Mouse (Mus musculus): ENCODE data around the gene Ets1. TPM values are rescaled to one million over a fixed set of nuclear protein-coding genes. Genes with fewer than 3 reads are reported as not detected.
A peak's percentile ranks its signal among the peaks of the same experiment; 100 is the strongest.

The Ets1 gene
- polyA plus RNA-seq, 1 experiment from 2014 or later, result 48.1 TPM

DNA sequence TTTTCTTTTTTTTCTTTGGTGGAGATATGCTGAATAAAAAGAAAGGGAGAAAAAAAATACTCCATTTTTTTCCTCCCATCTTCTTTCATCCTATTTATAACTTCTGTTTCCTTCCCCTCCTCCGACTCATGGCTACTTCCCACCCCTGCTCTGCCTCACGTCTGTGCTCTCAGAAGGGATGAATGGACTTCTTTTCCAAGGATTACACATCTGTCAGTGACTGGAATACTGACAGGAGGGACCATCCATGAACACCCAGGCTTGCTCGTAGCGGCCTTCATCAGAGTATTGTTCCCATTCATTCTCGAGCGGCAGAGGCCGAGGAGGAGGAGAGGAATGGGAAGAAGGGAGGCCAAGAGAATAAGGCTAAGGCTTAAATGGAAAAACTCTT, 31.5 kb downstream of the Ets1 start:
- peaks cover 15% of the 10 kb centered on the region; the same call in 1 of the 2 replicates for H3K4me1 ChIP-seq (replicated peaks; ENCODE audit: insufficient read depth, low read length)
- no peak for DNase-seq (ENCODE audit: low spot score)
- H3K4me3 ChIP-seq (replicated peaks; ENCODE audit: low read depth, low read length), result no peak overlapping the region

DNA sequence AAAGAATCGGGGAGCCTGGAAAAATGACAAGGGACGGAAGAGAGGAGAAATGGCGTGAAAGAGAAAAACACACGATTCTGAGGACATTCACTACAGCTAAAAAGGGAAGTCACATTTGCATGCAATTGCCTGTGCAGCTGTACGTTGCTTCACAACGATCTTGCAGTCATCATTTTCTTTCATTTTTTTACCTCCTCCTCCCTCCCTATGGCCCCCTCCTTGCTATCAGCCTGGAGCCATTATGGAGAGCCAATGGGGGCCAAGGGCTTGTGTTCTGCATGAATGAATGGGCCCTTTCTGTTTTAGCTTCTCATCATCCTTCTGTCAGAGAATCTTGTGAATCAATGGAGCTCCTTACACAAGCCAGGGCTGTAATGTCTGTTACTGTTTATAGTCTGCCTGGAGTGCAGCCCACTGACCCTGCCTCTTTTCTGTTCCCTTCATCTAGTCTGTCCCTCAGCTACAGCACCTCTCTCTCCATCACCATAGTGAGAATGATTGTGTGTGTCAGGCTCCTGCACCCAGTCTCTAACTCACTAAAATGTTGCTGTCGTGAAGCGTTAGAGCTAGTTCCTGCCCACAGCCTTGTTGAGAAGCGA, 32.2 kb downstream of the Ets1 start:
- Histone ChIP-seq H3K9ac (ENCODE audit: low read depth, low read length) (no peak overlapping the region), H3K4me1 (replicated peaks; ENCODE audit: insufficient read depth, low read length) (peaks cover 22% of the 10 kb centered on the region; the same call in 1 of the 2 replicates), H3K4me2 (ENCODE audit: low read length) (no peak overlapping the region), H3K27ac (0 out of 2 replicates have a peak overlapping the region, but pooled peaks have one; percentile 36), H3K36me3 (ENCODE audit: insufficient read depth, low read length) (no peaks in the 10 kb centered on the region), H3K4me3 (replicated peaks; ENCODE audit: low read depth, low read length) (no peak overlapping the region), H3K27me3 (ENCODE audit: insufficient read depth, low read length) (no peaks in the 10 kb centered on the region), H3K9me3 (replicated peaks; ENCODE audit: low read length) (no peaks in the 10 kb centered on the region)
- DNase-seq (ENCODE audit: low spot score), result no peak
- no peak for TF ChIP-seq CTCF (IDR thresholded peaks at IDR 0.05; ENCODE audit: low read depth)
- no peak for ATAC-seq (replicated peaks; ENCODE audit: low FRiP score, low read depth)
- WGBS, result 75% methylated on average over 9 of the region's 9 CpGs

More for the DNA sequence above, 31.5 kb downstream of the Ets1 start:
- ATAC-seq (replicated peaks; ENCODE audit: low FRiP score, low read depth), result no peak
- TF ChIP-seq CTCF (IDR thresholded peaks at IDR 0.05; ENCODE audit: low read depth), result no peak
- WGBS, result 65% methylated on average over 7 of the region's 7 CpGs
- no peak overlapping the region for H3K4me2 ChIP-seq (ENCODE audit: low read length)
- no peaks in the 10 kb centered on the region for H3K27me3 ChIP-seq (ENCODE audit: insufficient read depth, low read length)
- H3K9ac ChIP-seq (ENCODE audit: low read depth, low read length), result no peak overlapping the region
- 0 out of 2 replicates have a peak overlapping the region, but pooled peaks have one; percentile 36 for H3K27ac ChIP-seq
- no peaks in the 10 kb centered on the region for H3K36me3 ChIP-seq (ENCODE audit: insufficient read depth, low read length)
- H3K9me3 ChIP-seq (replicated peaks; ENCODE audit: low read length), result no peaks in the 10 kb centered on the region

DNA sequence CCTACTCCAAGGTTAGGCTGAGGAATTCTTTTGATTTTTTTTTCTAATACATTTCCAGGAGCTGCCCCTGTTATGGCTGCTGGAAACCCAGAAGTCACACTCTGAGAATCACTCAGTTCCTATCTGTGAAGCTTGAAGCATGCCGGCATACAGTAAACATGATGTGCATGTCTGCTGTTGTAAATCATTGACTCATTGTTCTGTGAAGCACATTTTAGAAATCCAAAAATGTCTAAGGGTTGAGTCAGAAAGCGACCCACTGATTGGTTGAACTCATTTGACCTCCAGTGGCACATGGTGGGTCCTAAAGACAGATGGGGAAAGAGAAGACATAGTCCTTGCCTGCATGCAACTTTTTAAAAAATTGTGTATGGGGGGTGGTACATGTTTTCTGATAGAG, 33.4 kb downstream of the Ets1 start:
- Histone ChIP-seq H3K9me3 (replicated peaks; ENCODE audit: low read length) (no peaks in the 10 kb centered on the region), H3K4me3 (replicated peaks; ENCODE audit: low read depth, low read length) (no peak overlapping the region), H3K4me2 (ENCODE audit: low read length) (no peak overlapping the region), H3K36me3 (ENCODE audit: insufficient read depth, low read length) (no peaks in the 10 kb centered on the region), H3K27ac (no peak overlapping the region), H3K4me1 (replicated peaks; ENCODE audit: insufficient read depth, low read length) (peaks cover 30% of the 10 kb centered on the region), H3K9ac (ENCODE audit: low read depth, low read length) (no peak overlapping the region), H3K27me3 (ENCODE audit: insufficient read depth, low read length) (no peaks in the 10 kb centered on the region)
- DNase-seq (ENCODE audit: low spot score) (peak; percentile 52), ATAC-seq (replicated peaks; ENCODE audit: low FRiP score, low read depth) (no peak)
- WGBS, result 37% methylated on average over 2 of the region's 2 CpGs
- no peak for TF ChIP-seq CTCF (IDR thresholded peaks at IDR 0.05; ENCODE audit: low read depth)

DNA sequence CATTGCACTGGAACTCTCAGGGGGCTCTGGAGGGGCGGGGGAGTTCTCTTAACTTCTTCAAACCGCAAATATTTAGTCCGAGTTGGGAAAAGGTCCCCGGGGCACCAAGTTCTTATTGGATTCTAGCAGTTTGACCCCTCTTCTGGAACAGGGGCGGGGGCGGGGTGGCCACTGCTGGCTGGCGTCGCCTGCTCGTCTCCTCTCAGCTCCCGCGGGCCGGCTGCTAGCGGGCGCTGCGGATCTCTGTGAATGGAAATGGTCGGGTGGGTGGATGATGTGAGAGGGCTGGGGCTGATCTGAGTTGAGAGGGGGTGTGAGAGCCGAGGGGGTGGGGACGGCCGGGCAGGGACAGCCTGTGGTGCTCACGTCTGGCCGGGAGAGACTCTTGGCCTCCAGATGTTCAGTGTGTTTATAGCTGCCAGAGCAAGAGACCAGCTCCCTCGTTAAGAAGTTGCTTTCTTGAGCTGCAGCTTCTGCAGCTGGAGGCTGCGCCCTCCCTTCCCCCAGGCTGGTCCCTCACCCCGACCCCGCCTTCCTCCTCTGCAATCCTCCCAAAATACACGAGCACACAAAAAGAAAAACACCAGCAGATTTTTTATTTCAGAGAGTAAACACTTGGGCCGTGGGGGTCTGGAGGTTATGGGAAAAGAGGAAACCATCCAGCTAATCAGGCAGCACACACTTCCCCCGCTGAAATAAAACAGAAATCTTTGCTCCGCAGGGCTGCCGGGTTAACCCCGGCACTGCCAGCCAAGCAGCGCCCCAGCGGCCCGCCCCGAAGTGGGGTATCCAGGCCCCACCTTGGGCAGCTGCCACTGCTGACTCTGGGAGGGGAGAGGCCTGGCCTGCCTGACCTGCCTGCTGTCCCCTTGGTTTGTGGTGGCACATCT, 36.2 kb downstream of the Ets1 start:
- under 1% methylated on average over 35 of the region's 35 CpGs for WGBS
- peaks cover 39% of the 10 kb centered on the region for H3K4me1 ChIP-seq (replicated peaks; ENCODE audit: insufficient read depth, low read length)
- no peaks in the 10 kb centered on the region for H3K27me3 ChIP-seq (ENCODE audit: insufficient read depth, low read length)
- TF ChIP-seq CTCF (IDR thresholded peaks at IDR 0.05; ENCODE audit: low read depth), result peak; percentile 23; the same call in 1 of the 2 replicates
- no peaks in the 10 kb centered on the region for H3K9me3 ChIP-seq (replicated peaks; ENCODE audit: low read length)
- H3K4me3 ChIP-seq (replicated peaks; ENCODE audit: low read depth, low read length), result peak overlapping the region; percentile 21
- peak overlapping the region; percentile 39; the same call in 1 of the 2 replicates for H3K9ac ChIP-seq (ENCODE audit: low read depth, low read length)
- peak; percentile 91 for ATAC-seq (replicated peaks; ENCODE audit: low FRiP score, low read depth)
- H3K36me3 ChIP-seq (ENCODE audit: insufficient read depth, low read length), result no peaks in the 10 kb centered on the region
- peak overlapping the region; percentile 59 for H3K4me2 ChIP-seq (ENCODE audit: low read length)
- DNase-seq (ENCODE audit: low spot score), result peak; percentile 96
- H3K27ac ChIP-seq, result peak overlapping the region; percentile 86

DNA sequence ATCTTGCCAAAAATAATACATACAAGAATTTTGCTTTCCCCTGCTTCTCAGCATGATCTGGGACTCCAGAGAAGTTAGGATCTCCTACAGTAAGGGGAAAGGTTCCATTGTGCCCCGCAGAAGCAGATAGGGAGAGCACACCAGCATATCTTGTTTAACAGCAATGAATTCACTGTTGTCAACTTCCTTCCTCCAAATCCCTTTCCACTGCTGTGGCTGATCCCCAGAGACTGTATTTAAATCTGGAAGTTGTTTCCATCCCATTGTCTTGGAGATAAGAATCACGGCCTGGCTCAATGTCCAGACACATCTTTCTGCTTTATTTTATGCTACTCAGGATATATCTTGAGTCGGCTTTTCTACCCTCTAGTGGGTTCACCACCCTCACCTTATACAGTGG, 37.9 kb downstream of the Ets1 start:
- TF ChIP-seq CTCF (IDR thresholded peaks at IDR 0.05; ENCODE audit: low read depth), result no peak
- DNase-seq (ENCODE audit: low spot score), result peak; percentile 66
- Histone ChIP-seq H3K4me1 (replicated peaks; ENCODE audit: insufficient read depth, low read length) (peaks cover 32% of the 10 kb centered on the region), H3K4me2 (ENCODE audit: low read length) (no peak overlapping the region), H3K27me3 (ENCODE audit: insufficient read depth, low read length) (no peaks in the 10 kb centered on the region), H3K9me3 (replicated peaks; ENCODE audit: low read length) (no peaks in the 10 kb centered on the region), H3K36me3 (ENCODE audit: insufficient read depth, low read length) (no peaks in the 10 kb centered on the region), H3K4me3 (replicated peaks; ENCODE audit: low read depth, low read length) (no peak overlapping the region), H3K27ac (peak overlapping the region; percentile 40), H3K9ac (ENCODE audit: low read depth, low read length) (no peak overlapping the region)
- WGBS, result 63% methylated on average over 3 of the region's 3 CpGs
- no peak for ATAC-seq (replicated peaks; ENCODE audit: low FRiP score, low read depth)

DNA sequence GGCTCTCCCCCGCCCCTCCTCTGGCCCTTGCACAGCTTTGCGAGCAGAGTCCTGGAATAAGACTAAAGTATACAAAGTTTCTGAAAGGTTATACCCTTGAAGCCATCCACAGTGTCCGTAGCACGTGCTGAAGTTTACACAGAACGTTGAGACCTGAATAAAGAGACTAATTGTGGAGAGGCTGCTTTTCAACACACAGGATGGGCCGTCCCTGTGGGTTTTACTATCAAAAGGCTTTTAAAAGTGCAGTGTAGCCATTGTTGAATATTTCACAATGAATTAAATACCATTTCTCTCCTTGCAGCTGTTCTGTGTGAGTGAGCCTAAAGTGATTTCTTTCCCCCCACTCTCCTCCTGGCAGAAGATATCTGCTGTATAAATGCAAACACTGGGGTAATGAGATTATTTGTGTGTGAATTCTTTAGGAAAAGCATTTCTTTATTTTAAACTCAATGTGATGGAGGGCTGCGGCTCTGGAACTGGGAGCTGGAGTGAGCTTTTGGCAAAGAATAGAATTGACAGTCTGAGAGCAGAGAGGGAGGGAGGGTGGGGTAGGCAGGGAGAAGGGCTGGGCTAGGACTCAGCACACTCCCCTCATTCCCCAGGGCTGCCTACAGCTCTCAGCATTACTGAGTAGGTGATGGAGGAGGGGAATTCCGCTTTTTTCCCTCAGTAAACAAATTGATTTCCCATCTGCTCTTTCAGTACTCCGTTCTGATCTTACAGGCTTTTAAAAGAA, 39.8 kb downstream of the Ets1 start:
- no peaks in the 10 kb centered on the region for H3K27me3 ChIP-seq (ENCODE audit: insufficient read depth, low read length)
- no peaks in the 10 kb centered on the region for H3K36me3 ChIP-seq (ENCODE audit: insufficient read depth, low read length)
- ATAC-seq (replicated peaks; ENCODE audit: low FRiP score, low read depth) (no peak), DNase-seq (ENCODE audit: low spot score) (peak; percentile 76)
- 0 out of 2 replicates have a peak overlapping the region, but pooled peaks have one; percentile 16 for H3K4me2 ChIP-seq (ENCODE audit: low read length)
- 18% methylated on average over 9 of the region's 9 CpGs for WGBS
- TF ChIP-seq CTCF (IDR thresholded peaks at IDR 0.05; ENCODE audit: low read depth), result no peak
- no peak overlapping the region for H3K4me3 ChIP-seq (replicated peaks; ENCODE audit: low read depth, low read length)
- no peaks in the 10 kb centered on the region for H3K9me3 ChIP-seq (replicated peaks; ENCODE audit: low read length)
- peaks cover 28% of the 10 kb centered on the region for H3K4me1 ChIP-seq (replicated peaks; ENCODE audit: insufficient read depth, low read length)
- peak overlapping the region; percentile 38; the same call in 1 of the 2 replicates for H3K27ac ChIP-seq
- H3K9ac ChIP-seq (ENCODE audit: low read depth, low read length), result no peak overlapping the region
